Mouse (Mus musculus): ENCODE results near the gene Gcgr.
"Not testable (repeated sequence)": the region's sequence is repeated elsewhere in the genome, so short reads cannot be mapped to it uniquely, and the experiment has no call there.

The Gcgr gene

GRCm38 (mm10) chr11:120572752-120573584 lies 42.5 kb downstream of the Gcgr start, which contains the start of gene P4hb:
Gene P4hb (minus strand): TSS chr11:120573253.
- peak; percentile 100 for DNase-seq

DNA sequence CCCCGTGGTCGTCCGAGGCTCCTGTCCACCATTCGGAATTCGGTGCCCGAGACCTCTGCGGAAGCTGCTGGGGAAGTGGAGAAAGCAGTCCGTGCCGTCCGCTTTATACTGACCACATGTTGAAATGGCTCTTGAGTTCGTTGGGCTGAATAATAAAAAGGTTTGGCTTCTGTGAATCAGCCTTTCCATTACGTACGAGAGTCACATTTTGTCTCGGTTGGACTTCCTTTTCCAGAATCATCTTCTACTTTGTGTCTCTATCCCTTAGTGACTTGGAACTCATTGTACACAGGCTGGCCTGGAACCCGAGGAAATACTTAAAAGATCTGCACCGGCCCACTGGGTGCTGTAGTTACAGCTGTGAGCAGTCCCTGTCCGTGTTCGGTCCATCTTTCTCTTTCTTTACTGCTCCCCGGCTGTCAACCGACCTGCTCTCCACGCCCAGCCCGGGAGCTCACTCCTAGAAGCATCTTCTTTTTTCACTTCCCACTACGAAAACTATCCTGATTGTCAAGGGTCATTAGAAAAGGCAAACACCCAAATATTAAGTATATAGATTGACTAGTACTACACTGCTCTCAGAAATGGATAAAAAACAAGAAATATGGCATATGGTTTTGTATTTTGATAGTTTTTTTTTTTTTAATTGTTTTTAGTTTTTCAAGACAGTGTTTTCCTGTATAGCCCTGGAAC lies 43.2 kb downstream of the Gcgr start:
- DNase-seq: no peak

- no peak for DNase-seq
Measured at GRCm38 (mm10) chr11:120574278-120574600, 43.7 kb downstream of the Gcgr start.

- DNase-seq: no peak
Measured at GRCm38 (mm10) chr11:120575046-120575445, 44.5 kb downstream of the Gcgr start.

- DNase-seq: no peak
Measured at GRCm38 (mm10) chr11:120575940-120576339, 45.4 kb downstream of the Gcgr start.

DNA sequence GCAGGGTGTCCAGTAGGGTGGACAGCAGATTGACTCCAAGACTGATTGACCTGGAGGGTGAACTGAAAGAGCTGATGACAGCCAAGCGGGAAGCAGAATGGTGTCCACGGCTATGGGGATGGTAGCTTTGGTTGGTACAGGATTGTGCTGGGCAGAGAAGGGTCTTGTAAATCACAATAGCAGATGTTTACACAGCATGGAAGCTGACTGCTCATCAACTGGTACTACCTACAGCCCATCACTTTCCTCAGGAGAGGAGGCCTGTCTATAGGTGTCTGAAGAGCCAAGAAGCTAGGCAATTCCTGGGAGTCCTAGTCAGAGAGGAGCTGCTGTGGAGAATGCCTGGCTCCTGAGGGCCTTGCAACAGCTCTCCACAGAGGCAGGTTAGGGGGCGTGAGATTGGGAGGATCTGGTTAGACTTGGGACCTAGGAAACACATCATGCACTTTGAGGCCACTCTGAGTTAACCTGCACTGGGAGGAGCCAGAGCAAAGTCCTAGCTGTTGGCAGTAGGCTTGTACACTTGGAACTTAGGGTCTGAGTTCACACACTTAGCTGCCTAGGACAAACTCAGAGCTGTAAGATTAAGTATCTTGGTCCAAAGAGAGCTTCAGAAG lies 46.0 kb downstream of the Gcgr start:
- DNase-seq: peak; percentile 93

DNA sequence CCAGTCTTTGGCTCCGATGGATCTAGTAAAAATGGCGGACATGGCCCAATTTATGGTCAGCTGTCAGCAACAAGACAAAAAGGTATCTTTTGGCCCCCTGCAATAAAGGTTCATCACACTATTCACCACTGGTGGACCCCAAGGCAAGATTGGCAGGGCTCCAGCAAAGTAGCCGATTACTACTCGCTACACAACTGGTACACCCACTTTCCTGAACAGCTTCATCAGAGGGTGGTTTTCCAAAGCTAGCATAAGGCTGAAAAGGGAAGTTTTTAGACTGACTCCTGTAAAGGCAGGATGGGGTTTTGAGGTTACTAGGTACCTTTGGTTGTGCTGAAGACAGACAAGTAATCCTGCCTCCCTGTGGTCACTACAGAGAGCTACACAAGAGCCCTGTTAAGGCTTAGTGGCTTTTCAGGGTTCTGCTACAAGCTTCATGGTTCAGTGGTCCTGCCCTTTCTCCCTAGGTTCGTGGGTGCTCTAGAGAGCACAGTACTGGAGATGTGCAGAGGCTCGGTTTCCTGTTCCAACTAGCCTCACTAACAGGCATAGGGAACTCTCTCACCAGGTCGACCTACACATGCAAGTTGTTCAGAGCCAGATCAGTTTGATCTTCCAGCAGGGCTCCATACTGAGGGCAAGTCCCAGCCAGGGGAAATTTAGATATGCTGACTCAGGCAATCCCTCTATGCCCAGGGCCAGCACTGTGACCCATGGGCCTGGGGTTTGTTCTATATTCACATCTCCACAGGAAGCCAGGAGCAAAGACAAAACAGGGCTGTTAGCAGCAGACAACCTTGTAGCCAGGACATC lies 46.9 kb downstream of the Gcgr start:
- peak; percentile 85 for DNase-seq

GRCm38 (mm10) chr11:120578024-120578693 lies 47.7 kb downstream of the Gcgr start:
- DNase-seq: peak; percentile 74

GRCm38 (mm10) chr11:120578694-120579243 lies 48.3 kb downstream of the Gcgr start:
- DNase-seq: peak; percentile 45

- DNase-seq: peak; percentile 77
Measured at GRCm38 (mm10) chr11:120579316-120580107, 49.0 kb downstream of the Gcgr start.

- DNase-seq: peak; percentile 53
Measured at GRCm38 (mm10) chr11:120580190-120580589, 49.7 kb downstream of the Gcgr start.

GRCm38 (mm10) chr11:120580871-120581331 lies 50.4 kb downstream of the Gcgr start:
- peak; percentile 46 for DNase-seq

- DNase-seq: peak; percentile 86
Measured at GRCm38 (mm10) chr11:120581490-120582267, 51.2 kb downstream of the Gcgr start, which contains the start of gene Arhgdia. Gene Arhgdia (minus strand): TSS chr11:120581624.

DNA sequence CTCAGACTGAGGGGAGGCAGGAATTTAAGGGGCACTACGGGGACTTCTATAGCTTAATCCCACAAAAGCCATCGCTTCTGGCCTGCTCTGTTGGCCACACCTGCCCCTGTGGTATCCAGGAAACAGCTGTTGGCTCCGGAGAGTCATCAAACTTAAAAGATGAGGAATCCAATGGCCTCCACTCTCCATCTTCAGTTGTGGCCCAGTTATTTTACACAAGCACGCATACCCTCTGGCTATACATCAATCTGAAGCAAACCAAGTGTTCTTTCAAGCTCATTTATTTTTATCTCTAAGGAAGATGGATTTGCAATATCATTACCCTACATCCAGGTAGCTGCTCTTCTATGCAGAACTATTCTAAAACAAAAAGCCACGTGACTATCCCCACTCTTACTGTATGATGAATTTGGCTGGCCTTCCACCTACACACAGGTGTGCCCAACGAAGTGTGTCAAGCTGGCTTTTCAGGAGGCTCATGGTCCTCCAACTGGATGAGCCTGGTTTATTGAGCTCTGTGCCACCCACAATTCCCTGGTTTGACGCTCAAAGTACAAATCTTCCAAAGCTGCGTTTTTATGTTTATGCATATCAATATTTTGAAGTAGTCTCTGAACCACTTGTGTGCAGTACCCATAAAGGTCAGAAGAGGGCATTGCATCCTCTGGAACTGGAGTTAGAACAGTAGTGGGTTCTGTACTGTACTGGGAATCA lies 51.9 kb downstream of the Gcgr start:
- DNase-seq: peak; percentile 71

DNA sequence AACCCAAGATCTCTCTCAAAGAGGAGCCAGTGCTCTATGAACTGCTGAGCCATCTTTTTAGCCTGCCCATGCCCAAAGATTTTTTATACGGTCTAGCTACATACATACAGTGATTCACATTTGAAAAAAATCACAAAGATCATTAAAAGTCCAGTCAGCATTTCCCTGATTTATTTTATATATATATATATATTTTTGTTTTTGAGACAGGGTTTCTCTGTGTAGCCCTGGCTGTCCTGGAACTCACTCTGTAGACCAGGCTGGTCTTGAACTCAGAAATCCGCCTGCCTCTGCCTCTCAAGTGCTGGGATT lies 52.4 kb downstream of the Gcgr start:
- not testable (repeated sequence) for DNase-seq

DNA sequence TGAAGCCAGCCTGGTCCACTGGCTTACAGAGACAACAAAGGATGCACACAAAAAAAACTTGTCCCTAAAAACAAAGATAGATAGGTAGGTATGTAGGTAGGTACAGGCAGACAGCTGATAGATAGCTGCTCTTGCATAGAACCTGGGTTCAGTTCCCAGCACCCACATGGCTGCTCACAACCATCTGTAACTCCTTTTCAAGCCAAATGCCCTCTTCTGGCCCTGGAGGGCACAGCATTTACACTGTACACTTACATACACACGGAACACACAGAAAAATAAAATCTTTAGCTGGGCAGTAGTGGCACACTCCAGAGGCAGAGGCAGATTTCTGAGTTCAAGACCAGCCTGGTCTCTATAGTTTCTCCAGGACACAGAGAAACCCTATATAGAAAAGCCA lies 53.4 kb downstream of the Gcgr start:
- no peak for DNase-seq

- no peak for DNase-seq
Measured at GRCm38 (mm10) chr11:120588531-120588930, 58.0 kb downstream of the Gcgr start.

Data from kidney, adult 9 months (tissue).